Mouse (Mus musculus): Measurements from ENCODE around the gene Gnat1.

Gnat1 gene

DNA sequence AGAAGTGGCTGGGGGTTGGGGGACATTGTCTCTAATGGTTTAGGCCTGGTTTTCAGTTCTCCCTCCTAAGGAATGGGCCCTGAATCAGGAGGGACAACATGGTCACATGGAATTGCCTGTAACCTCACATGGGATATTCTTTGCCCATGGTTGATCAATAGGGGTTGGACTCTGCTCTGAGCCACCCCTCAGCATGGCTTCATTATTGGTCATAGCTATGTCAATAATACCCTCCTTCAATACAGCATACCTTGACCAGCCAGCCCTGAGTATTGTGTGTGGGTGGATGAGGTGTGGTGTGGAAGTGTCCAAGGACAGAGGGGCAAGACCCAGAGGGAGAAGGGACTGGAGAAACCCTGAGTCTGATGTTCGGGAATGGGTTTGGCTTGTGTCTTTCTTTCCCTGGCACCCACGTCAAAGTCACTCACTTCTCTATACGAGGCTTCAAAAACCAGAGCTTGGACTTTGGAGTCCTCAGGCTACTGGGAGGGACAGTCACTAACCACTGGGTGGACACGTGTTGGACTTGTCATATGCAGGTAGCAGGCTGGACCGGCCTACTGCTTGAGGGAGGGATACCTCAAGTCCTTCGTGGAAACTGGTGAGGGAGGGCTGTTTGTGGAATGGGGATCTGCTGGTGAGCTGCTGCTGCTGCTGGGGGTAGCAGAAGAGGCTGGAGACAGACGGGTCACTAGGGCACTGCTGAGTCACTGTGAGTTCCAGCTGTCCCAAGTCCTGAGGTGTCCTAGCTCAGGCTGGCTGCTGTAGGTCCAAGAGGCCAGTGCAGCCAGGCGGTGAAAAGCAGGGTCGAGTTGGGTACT is 4.7 kb downstream of the Gnat1 start:
- DNase-seq: peak; percentile 70 to 72

DNA sequence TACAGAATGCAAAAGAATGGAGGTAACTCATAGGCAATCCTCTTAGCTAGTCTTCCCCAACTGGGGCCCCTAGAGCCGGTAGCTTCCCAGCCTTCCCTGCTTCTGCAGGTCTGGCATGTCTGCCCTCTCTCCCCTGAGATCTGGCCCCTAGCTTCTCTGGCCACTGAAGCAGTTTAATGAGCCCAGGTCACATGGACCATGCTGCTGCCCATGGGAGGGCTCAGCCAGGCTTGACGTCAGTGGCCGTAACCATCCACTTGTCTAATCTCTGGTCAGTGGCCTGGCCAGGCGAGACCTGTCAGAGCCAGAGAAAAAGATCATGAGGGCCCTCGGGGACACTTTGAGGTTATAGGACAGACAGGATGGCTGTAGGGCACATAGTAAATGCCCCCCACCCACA is 9.3 kb downstream of the Gnat1 start:
- peak; percentile 75 to 77 for DNase-seq

DNA sequence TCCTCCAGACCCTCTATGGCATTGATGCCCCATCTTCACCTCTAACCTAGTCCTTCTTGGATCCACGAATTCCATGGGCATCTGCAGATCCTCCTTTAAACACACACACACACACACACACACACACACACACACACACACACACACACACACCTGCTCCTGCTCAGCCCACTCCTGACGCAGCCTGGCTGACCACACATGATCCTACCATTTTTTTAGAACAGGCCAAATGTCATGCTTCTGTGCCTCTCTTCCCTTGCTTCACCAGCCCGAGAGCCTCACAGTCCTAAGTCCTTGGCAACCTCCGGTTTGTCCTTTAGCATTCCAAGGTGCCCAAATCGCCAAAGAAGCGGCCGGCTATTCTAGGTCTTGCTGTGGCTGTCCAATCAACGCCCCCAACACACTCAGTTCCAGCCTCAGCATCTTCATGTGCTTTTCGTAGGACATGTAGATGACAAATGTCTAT is 10.0 kb downstream of the Gnat1 start, which contains the start of gene Slc38a3:
Slc38a3 (minus strand) TSS at position 51 of the 466 bp plus-strand sequence.
- DNase-seq: peak; percentile 54 to 58

DNA sequence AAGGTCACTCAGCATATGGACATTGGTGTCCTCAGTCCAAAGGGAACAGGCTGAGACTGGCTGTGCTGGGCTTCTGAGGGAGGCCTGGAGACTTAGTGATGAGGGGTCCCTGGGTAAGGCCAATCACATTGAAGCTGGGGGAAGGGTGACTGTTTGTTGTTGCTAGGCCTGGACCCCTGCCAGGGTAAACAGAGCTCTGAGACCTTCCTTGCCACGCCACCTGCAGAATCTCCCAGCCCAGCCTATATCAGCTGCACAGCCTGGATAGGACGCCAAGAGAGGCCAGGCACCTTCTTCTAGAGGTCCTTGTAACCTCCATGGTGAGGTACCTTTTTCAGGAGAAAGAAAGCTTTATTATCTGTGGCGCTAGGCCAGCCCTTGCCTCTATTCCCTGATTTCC is 10.6 kb downstream of the Gnat1 start:
- no peak for DNase-seq

GRCm38 (mm10) chr9:107668011-107668410 is 11.5 kb downstream of the Gnat1 start:
- DNase-seq: no peak

DNA sequence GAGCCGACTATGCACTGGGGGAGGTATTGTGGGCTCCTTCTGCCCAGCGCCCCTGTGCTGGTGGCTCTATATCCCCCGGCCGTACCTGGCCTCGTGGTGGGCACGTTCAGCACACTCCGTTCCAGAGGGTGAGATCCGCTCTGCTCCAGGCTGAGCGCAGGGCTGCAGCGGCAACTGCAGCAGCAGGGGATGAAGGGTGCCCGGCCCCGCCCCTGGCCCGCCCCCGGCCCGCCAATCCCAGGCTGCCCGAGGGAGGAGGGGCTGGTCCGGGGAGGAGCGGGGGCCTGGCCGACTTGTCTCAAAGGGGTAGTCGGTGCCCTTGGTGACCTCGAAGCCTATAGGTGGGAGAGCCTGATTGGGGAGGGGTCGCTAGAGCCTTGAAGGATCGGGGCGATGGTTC is 12.3 kb downstream of the Gnat1 start:
- DNase-seq: peak; percentile 67 to 81

GRCm38 (mm10) chr9:107666751-107667205 is 12.7 kb downstream of the Gnat1 start:
- peak in 1 of 2 experiments; percentile 44 for DNase-seq

GRCm38 (mm10) chr9:107665308-107665707 is 14.2 kb downstream of the Gnat1 start:
- DNase-seq: no peak

DNA sequence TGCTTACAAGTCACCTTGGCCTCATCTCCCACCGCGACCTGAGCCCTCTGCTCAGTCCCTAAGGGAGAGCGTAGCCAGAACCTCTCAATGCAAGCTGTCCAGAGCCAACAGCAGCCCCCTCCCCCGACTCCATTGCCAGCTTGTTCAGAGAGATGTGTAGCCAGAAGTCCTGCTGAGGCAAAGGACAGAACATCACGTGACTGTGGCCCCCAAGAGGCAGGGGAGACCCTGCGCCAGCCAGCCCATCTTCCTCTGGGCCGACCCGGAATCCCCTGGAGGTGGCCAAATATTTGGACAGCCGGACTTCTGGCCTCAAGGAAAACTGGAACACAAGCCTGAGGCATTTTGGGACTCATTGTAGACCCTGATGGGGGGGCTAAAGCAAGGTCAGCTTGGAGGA is 16.0 kb downstream of the Gnat1 start:
- no peak for DNase-seq

DNA sequence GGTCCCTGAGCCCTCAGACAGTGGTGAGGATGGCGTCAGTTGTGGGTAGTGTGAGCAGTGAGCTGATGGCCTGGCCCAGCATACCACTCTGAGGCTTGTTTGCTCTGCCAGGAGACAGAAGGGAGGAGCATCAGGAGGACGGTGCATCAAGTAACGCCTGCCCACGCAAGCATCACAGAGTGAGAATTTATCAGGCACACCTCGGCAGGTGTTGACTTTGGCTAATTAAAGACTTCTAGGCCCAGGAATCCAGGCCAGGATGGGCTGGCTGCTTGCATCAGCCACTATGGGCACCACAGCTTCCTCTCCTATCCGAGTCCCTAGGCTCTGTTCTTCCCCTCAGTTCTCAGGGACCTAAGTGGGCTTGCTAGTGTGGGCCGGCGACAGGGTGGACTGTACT is 17.2 kb downstream of the Gnat1 start:
- DNase-seq: no peak

DNA sequence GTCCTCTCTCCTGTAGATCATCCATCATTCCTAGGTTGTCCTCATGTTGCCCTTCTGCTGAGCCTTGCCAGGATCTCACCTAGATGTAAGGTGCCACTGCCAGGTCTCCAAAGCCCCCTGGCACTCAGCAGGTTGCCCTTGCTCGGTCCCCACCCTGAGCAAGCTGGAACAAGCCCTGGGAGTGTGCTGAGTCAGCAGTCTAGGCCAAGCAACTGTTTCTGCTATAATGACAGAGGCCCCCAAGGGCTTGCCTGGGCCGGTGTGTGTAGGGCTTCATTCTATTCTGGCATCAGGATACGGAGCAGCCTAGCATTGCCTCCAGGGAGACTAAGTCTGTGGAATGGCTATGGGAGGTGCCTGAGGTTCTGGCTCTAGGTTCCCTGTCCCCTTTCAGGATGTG is 18.7 kb downstream of the Gnat1 start:
- DNase-seq: no peak

DNA sequence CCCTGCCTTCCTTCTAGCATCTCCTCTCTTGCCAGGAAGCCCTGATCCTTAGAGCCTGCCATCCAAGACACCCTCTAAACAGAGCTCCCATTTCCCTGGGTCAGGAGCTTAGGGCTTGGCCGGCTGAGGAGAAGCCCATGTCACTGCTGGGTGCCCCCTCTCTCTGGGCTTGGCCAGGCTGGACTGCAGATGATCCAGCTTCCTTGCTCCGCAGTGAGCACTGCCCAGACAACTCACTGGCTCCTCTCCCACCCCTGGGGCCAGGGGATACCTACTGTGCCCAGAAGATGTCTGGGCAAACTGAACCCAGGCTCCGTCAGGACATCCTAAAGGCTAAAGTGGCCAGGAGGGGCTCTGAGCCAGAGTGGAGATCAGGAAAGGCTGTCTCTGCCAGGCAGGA is 19.6 kb downstream of the Gnat1 start:
- DNase-seq: no peak

DNA sequence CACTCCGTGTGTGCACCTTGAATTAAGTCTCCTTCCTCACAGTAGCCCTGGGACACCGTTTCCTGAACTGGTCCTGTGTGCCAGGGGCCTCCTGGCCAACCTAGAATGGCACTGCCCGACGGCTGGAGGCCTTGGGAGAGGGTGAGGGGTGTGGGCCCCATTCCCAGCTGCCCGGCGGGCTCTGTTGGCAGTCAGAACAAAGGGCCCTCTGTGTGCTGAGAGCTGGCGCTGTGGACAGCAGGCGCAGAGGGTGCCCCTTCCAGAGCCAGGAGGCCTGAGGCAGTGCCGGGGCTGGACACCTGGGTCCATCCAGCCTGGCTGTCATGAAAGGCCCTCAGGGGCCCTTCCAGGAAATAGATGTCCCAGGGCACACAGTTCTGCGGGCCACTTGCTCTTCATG is 20.0 kb downstream of the Gnat1 start:
- no peak for DNase-seq

DNA sequence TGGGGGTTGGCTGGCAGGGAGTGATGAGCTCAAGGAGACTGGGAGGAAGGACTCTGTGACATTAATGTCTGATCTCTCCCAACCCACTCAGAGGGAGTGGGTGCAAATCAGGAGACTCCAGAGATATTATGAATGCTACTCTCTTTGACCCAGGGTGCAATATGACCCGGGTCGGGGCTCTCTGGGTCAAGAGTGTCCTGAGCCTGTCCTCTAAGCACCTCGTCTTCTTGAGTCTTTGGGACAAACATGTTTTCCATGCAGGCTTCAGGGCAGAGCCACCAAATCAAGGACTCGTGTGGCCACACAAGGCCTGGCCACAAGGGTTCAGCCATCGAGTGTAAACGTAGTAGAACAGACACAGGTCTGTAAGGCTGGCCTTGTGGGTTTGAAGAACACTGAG is 21.4 kb downstream of the Gnat1 start:
- no peak for DNase-seq

DNA sequence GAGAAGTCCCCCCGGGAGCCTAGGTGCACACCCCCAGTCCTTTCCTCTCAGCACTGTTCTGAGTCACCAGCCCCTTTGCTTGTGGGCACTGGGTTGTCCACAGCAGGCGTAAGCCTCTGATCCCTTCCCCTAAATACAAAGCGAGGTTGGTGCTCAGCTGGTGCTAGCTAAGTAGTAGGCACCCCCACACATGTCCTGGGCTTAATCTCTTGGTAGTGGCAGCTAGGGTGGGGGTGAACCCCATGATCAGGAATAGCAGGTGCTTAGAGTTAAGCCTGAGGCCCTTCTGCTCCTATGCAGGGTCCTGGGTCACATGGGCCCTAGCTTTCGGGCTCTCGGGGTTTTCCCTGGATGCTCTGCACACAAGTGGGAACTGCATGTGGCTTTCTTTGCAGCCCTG is 22.4 kb downstream of the Gnat1 start:
- DNase-seq: no peak

- DNase-seq: no peak
These were observed 24.9 kb downstream of the Gnat1 start for GRCm38 (mm10) chr9:107654585-107654984.

DNA sequence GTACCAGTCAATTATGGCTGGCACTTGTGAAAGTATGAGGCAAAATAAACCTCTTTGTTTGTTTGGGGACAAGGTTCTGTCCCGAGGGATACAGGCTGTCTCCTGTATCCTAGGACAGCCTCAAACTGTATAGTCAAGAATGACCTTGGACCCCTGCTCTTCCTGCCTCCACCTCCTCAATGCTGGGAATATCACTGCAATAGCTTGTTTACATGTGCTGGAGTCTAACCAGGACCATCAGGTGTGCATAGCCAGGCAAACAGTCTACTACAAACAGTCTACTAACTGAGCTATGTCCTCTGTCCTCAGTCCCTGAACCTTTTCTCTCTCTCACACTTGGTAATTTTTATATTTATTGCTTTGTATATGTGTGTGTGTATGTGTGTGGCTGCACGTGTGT is 26.0 kb downstream of the Gnat1 start:
- DNase-seq: no peak

- no peak for DNase-seq
These were observed 28.6 kb downstream of the Gnat1 start for GRCm38 (mm10) chr9:107650708-107651481.

GRCm38 (mm10) chr9:107650225-107650624 is 29.3 kb downstream of the Gnat1 start:
- no peak for DNase-seq

GRCm38 (mm10) chr9:107648767-107649166 is 30.7 kb downstream of the Gnat1 start:
- no peak for DNase-seq

DNA sequence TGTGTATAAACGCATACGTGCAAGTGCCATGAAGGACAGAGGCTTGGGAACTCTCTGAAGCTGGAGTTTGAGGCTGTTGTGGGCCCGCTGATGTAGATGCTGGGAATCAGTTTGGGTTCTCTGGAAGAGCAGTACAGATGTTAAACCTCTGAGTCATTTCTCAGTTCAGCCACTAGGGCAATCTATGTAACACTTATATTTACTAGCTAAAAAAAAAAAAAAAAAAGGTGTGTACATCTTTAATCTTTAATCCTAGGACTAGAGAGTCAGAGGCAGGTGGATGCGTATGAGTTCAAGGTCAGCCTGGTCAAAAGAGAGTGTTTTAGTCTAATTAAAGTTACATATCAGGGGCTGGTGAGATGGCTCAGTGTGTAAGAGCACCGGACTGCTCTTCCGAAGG is 32.5 kb downstream of the Gnat1 start:
- no peak for DNase-seq

- peak; percentile 78 to 90 for DNase-seq
These were observed 33.9 kb downstream of the Gnat1 start for GRCm38 (mm10) chr9:107645577-107645976.

GRCm38 (mm10) chr9:107645153-107645510 is 34.4 kb downstream of the Gnat1 start:
- peak in 1 of 2 experiments; percentile 59 for DNase-seq

Measured in kidney, postnatal 36 days (tissue).